Mouse (Mus musculus) v-Abl transformed pro-B cells (cell line): ENCODE results near the gene Fam234a.

Source experiments
- in situ Hi-C, 2 experiments: fragments of 400-800 bp; cut with MboI; formaldehyde crosslinking; loops; one replicate each; pipeline ENCODE4 v1.15.1; 2025; ENCODE audit not compliant: unreplicated experiment in 2 of 2

Fam234a gene

DNA sequence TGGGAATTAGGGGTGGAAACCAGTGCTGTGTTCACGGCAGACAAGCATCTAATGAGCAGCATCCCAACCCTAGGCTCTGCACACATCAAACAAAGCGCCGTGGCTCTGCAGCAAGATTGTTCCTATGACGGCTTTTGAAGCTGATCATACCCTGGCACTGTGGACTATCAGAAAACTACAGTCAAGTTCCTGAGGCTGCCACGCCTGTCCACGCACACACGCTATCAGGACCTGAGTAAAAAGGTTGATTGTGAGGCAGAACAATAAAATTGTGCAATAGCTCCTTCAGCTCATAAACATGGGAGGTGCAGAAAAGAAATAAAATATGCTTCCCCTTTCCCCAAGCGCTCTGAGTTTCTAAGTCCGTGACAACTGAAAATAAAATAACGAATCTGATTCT, 6.4 kb downstream of the Fam234a start:
- in situ Hi-C loops, result no loop called here

DNA sequence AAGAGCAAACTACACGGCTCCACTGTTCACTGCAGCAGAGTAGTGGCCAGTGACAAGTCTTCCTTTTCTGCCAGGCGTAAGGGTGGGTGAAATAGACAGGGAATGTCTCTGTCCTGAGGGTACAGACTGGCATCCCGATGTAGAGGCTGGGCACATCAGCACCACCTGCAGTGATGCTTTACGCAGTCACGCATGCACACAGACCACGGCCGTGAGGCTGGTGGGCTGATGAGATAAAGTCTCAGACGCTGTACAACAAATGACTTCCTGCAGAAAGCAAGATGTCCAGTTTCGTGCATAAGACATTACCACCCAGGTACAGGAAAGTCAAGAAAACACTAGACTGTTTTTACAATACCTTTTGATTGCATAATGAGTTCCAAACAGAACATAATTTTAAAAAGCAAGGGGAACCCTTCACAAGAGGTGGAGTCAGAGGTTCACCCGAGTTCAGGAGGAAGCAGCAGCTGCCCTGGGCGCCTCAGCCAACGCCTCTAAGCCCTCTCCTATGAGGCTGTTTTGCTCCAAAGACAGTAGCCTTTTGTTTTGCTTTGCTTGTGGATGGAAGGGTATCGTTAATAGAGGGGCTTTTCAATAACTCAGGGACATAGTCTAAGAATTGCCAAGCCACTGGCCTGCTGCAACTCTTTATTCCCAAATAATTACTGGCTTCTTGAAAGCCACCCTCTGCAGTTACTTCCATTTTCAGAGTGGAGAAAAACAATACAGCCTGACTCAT, 8.8 kb downstream of the Fam234a start:
- in situ Hi-C loops, result no loop called here

DNA sequence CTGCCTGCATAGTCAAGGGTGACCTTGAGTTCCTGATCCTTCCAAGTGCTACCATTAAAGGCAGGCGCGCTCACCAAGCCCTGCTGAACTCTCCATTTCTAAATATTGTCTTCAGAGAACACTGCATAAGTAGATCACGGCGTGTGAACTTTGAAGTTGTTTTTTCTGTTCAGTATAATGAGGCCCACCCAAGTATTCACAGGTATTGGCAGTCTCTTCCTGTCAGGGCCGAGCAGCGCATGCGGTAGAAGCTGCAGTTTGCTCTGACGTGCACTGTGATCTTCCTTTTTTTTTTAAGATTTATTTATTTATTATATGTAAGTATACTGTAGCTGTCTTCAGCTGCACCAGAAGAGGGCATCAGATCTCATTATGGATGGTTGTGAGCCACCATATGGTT, 9.7 kb downstream of the Fam234a start:
- in situ Hi-C loops, result no loop called here

DNA sequence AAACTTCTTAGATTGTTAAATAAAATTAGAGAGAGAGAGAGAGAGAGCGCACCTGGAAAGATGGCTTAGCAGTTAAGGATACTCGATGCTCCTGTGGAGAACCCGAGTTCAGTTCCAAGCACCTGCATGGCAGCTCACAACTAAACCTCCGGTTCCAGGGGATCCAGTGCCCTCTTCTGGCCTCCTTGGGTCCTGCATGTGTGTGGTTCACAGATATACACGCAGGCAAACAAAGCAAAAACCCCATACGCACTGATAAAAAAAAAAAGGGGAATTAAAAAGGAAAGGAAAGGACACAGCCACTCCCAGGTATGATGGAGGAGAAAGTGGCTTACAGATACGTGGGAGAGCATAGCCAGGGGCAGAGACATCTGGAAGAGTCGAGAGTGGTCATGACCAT, 11.2 kb downstream of the Fam234a start:
- in situ Hi-C loops, result no loop called here

DNA sequence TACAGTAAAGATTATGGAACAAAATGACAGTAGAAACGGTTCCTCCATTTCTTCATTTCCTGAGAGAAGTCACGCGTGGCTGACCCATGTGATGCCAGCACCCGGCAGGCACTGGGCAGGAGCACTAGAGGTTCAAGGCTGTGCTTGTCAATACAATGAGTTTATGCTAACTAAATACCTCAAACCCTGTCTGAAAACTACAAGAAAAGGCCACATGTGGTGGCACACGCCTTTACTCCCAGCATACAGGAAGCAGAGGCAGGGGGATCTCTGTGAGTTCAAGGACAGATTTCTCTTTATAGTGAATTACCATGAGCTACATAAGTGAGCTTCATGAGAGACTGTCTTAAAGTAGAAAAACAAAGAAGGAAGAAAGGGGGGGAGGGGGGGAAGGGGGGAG, 12.9 kb downstream of the Fam234a start:
- in situ Hi-C loops, result no loop called here

DNA sequence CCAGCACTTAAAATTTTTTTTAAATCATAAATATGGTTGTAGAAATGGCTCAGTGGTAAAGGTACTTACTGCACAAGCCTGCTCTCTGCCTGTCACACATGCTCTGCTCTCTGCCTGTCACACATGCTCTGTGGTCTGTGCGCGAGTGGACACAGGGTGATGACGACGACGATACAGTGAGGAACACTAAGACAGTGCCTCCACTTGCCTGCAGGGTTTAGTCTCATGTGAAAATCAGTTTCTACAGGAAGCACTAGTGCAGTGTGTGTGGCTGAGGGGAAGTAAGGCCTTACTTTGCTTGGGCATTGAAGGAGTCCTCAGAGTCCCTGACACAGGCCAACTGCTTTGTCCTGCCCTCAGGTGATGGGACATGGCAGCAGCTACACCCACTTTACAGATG, 14.3 kb downstream of the Fam234a start:
- in situ Hi-C loops, result no loop called here

DNA sequence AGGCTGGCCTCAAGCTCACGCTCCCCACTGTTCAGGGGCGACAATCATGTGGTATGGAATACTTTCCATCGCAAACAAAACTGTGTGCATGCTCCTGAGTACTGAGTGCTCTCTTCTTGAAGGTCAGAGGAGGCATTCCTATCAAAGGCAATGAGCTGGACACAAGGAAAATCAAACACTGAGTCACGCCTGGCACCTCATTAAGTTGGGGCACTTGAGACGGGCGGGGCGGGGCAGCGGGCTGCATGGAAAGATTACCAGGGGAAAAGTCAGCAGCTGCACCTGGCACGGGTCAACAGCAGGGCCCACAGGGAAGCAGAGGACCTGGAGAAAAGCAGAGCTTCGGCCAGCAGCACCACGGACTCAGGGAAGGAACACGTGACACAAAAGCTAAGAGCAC, 18.9 kb downstream of the Fam234a start:
- in situ Hi-C loops, result no loop called here

DNA sequence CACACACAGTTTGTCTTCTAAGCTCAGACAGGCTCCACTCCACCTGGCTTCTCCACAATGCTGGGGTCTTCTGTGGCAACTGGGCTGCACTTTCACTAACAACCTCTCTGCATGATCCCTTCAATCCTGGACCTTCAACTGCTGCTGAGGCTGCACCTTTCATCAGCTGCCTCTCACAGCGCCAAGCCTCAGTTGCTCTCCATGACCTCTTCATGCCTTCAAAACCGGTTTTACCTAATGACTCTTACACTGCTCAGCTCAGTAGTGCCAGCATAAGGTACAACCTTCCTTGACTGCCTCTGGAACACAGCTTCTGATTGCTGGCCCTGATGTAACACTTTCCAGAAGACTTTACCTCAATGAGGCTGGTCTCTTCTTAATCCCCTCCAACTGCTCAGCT, 22.5 kb downstream of the Fam234a start:
- in situ Hi-C loops, result no loop called here

DNA sequence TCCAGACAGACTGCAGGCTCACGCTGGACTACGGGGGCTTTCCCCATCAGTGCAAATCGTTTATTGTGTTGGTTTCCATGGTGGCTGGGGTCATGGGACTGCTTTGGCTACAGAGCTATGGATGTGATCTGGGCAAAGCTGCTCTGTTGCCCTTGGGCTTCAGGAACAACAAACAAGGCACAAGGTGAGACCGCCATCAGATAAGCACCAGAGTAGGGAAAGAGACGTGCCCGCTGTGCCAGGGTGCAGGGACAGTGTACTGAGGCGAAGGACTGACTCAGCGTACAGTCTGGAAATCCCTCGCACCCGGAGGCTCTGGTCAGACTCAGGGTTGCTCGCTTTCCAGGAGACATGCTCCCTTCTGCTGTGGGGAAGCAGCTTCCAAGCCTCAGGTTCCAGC, 31.4 kb downstream of the Fam234a start:
- in situ Hi-C loops, result no loop called here

DNA sequence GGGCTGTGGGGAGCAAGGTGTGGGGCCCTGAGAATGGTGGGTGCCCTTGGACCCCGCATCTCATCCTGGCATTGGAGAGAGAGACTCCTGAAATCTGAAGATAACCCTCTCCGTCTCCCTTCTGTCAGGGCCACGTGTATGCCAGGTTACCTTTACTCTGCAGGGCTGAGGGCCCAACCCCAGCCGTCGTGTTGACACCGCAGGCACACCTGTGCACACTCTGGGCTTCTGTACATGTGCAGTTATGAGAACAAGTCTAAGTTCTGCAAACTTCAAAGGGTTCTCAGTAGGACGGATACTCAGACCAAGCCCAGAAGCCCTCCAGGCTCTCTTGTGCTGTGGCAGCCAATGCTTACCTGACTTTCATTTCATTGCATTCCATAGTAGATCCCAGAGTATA, 31.8 kb downstream of the Fam234a start:
- in situ Hi-C loops, result no loop called here

DNA sequence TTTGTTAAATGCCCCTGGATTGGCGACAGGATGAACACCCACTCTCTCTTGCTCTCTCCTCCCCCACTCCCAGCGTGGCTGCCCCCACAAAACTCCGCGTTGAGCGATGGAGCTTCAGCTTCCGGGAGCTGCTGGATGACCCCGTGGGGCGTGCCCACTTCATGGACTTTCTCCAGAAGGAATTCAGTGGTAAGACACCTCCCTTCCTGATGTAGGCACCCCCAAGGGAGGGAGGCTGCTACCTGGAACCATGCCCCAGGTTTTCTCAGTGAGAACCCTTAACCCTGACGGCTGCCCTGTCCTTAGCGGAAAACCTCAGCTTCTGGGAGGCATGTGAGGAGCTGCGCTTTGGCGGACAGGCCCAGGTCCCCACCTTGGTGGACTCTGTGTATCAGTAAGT, 36.4 kb downstream of the Fam234a start, which contains the start of gene Arhgdig:
Gene Arhgdig, minus strand, starts transcription at position 101 of the 400 bp plus-strand sequence.
- in situ Hi-C loops, result no loop called here

DNA sequence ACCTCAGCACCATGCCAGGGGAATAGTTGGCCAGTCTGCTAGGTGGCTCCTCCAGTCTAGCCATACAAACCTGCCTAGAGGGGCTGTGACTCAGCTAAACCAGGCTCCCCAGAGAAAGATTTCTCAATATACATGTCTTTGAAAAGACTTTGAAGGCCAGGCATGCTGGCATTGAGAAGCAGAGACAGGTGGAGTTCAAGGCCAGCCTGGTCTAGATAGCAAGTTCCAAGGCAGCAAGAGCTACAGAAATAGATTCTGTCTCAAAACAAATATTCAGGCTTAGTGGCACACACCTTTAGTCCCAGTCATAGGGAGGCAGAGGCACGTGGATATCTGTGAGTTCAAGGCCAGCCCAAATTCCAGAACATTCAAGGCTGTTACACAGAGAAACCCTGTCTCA, 37.6 kb downstream of the Fam234a start:
- in situ Hi-C loops, result no loop called here

DNA sequence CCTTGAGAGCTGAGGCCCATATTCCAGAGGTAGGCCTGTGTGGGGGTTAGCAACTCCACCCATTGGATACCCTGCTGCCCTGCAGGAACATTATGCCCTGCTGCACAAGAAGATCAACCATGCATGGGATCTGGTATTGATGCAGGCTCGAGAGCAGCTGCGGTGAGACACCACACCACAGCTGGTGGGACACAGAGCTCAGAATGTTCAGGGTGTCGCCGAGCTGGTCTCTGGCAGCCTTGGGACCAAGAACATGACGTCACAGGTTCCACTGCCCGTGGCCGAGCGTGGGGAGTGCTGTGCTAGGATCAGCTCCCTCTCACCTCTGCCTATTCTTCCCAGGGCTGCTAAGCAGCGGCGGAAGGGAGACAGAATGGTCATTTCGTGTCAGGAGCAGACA, 39.3 kb downstream of the Fam234a start:
- in situ Hi-C loops, result no loop called here

DNA sequence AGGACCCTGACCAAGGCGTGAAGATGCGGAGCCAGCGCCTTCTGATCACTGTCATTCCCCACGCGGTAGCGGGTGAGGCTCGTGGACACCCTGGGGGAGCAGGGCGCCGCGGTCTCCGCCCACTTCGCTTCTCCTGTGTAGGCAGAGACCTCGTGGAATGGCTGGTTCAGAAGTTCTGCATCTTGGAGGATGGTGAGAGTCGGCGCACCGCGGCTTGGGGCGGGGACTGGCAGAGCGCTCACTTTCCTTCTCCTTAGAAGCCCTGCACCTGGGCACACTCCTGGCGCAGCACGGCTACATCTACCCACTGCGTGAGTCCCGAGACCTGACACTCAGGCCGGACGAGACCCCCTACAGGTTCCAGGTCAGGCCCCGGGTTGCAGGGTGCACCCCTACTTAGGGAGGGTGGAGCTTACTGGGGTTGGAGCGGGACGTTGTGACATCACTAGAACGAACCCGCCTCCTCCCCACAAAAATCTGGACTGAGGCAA, 40.7 kb downstream of the Fam234a start:
- in situ Hi-C loops, result no loop called here

DNA sequence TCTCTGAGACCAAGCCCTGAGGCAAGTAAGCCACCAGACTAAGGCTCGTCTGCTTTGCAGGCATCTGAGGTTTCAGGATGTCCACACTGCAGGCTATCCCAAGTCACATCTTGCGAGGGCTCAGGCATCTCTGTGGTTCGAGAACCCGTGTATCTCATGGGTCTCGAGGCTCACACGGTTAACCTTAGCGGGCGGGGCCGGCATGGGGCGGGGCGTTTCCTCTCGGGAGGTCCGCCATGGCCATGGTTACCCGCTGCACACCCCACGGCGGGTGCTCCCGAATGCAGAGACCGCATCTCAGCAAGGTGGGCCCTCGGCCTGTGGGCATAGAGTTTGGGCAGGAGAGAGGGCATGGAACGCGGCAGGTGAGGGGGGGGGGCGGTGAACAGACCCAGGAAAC, 41.3 kb downstream of the Fam234a start, which contains the start of gene Rgs11:
Gene Rgs11, plus strand, starts transcription at position 215 of the 400 bp plus-strand sequence.
- in situ Hi-C loops, result no loop called here

DNA sequence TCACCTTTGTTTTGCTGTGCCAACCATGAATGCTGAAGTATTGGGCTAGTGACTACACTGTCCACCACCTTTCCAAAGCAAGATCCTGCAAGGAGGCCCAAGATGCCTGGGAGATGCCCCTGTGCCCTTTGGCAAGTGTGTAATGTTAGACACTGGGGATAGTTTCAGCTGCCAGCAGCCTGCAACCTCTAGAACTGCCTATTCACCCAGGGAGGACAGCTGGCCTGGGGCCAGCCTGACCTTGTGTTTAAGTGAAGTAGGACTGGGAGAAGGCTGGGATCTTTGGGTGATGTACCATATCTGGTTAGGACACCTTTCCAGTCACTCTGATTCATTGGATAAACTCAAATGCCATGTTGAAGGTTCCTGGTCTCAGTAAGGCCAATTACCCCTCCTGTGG, 42.0 kb downstream of the Fam234a start:
- in situ Hi-C loops, result no loop called here

DNA sequence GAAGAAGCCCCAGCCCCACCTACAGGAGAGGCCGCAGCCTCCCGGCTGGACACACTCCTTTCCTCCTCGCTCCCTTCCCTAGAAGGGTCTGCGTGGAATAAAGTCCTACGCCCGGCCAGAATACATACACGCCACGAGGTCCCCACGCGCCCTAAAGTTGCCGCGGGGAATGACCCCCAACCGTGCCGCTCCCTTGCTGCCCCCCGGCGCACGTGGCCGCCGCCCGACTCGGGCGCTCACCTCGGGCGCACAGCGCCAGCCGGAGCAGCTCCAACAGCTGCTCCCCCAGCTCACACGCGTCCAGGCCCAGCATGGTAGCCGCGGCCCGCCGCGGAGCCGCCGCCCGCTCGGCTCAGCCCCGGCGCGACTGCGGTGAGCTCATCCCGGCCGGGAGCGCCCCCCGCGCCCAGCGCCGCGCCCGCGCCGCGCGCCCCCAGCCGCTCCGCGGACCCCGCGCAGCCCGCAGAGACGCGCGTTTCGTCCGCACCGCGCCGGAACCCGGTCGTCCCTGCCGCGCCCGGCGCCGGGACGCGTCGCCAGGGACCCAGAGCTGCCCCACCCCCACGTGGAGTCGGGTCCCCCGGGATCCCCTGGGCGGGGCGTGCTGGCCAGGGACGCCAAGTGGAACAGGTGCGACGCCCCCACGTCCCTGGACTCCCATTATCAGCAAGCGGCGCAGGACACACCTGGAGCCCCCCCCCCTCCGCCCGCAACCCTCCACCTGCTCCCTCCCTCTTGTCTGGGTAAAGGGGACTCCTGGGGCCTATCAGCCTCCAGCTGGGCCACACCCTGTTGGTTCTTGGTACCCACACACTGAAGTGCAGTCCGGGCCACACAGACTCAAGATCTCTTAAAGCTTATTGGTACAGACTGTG, 43.0 kb downstream of the Fam234a start:
- in situ Hi-C loops, result no loop called here

DNA sequence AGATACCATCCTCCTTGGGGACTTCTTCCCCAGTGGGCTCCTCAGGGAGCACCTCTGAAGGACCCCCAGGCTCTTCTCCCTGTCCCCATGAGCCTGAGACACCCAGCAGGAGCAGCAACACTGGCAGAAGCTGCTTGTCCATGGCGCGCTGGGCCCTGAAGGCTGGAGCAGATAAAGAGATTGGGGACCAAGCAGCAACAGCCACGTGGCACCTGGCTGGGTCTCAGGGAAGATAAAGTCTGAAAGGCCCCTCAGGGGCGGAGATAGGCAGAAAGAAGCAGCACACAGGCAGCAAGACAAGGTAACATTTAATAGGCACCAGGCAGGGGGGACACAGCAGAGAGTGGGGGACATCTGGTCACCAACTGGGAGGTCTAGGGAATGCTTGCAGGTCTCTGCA, 45.1 kb downstream of the Fam234a start, which contains the start of gene Pdia2:
Gene Pdia2, minus strand, starts transcription at position 196 of the 400 bp plus-strand sequence.
- in situ Hi-C loops, result no loop called here

DNA sequence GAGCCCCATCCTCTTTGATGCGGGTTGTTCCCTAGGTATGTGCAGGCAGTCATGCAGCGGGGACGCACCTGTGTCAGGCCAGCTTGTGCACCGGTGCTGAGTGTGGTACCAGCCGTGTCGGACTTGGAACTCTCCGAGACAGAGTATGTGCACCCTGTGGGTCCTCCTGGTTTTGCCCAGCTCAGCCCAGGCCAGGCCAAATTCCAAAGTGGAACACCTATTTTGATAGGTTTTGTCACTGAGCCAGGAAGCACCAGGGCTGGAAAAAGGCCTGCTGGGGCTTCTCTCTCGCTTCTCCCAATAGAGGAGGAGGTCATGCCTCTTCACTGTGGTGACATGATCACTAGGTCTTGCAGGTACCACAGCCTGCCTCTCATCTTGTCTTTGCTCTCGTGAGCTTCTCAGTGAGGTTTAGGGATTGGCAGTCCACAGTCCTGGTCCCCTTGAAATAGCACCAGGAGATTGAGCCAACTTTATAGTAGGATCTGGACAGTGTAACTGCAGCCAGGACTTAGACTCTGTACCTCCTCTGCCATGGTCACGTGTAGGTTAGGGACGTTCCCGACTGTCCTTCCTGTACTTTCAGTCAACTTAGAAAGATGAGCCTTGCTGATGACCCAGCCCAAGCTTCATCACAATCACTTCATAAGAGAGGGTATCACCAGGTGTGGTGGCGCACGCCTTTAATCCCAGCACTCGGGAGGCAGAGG, 51.4 kb downstream of the Fam234a start:
- in situ Hi-C loops, result loop anchor here in 1 of 2 experiments (5.0 kb wide), 1 partner anchor 70 kb away; the partner anchor contains the start of gene Mrpl28

DNA sequence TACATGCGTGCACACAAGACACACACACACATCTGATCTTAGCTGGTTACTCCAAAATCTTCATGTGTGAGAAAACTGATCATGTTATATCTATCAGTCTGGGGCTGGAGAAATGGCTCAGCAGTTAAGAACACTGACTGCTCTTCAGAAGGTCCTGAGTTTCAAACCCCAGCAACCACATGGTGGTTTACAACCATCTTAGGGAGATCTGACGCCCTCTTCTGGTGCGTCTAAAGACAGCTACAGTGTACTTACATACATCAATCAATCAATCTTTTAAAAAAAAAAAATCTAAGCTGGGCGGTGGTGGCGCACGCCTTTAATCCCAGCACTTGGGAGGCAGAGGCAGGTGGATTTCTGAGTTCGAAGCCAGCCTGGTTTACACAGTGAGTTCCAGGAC, 52.6 kb downstream of the Fam234a start:
- in situ Hi-C loops, result loop anchor here in 1 of 2 experiments (5.0 kb wide), 1 partner anchor 69 kb away; the partner anchor contains the start of gene Mrpl28
